Mouse (Mus musculus) midbrain, postnatal 0 days (tissue): ENCODE data around the gene Mast1. TPM values are rescaled to one million over a fixed set of nuclear protein-coding genes. Genes with fewer than 3 reads are reported as not detected.

Experiments
- ATAC-seq: fragments of 200-750 bp; cut with Nextera tagmentation; 2 replicates; pipeline ENCODE4 v1.8.0; 2017; ENCODE audit warnings: moderate number of reproducible peaks, mild to moderate bottlenecking, moderate TSS enrichment, moderate library complexity; ENCODE audit not compliant: low FRiP score
- DNase-seq: peaks from one replicate; pipeline ENCODE4 v3.0.0-alpha.2; 2015; ENCODE audit warnings: low spot score
- H3K27ac ChIP-seq: fragments of 300-500 bp; sonication (generic); 2 replicates; pipeline ENCODE4 v1.5.1; 2014; ENCODE audit warnings: low read depth, mild to moderate bottlenecking, low read length, mixed read lengths
- H3K27me3 ChIP-seq: fragments of 300-500 bp; sonication (generic); 2 replicates; pipeline ENCODE4 v1.6.1; 2014; ENCODE audit warnings: low read length, control low read depth, mixed read lengths; ENCODE audit not compliant: insufficient read depth
- H3K36me3 ChIP-seq: fragments of 300-500 bp; sonication (generic); 2 replicates; pipeline ENCODE4 v1.6.1; 2014; ENCODE audit warnings: low read length, control low read depth, mixed read lengths; ENCODE audit not compliant: insufficient read depth
- H3K4me1 ChIP-seq: fragments of 300-500 bp; sonication (generic); 2 replicates; pipeline ENCODE4 v1.6.1; 2014; ENCODE audit warnings: mild to moderate bottlenecking, control low read depth, antibody characterized with exemption, low read length, mixed read lengths; ENCODE audit not compliant: insufficient read depth
- H3K4me2 ChIP-seq: fragments of 300-500 bp; sonication (generic); 2 replicates; pipeline ENCODE4 v1.6.1; 2014; ENCODE audit warnings: low read depth, mild to moderate bottlenecking, low read length, mixed read lengths; ENCODE audit not compliant: poor library complexity, severe bottlenecking
- H3K4me3 ChIP-seq: fragments of 300-500 bp; sonication (generic); 2 replicates; pipeline ENCODE4 v1.5.1; 2014; ENCODE audit warnings: low read depth, mild to moderate bottlenecking, low read length, moderate library complexity
- H3K9ac ChIP-seq: fragments of 300-500 bp; sonication (generic); replicated peaks from 2 replicates; pipeline ENCODE4 v1.6.1; 2014; ENCODE audit warnings: mild to moderate bottlenecking, low read length, moderate library complexity, mixed read lengths; ENCODE audit not compliant: poor library complexity, severe bottlenecking
- H3K9me3 ChIP-seq: fragments of 300-500 bp; sonication (generic); 2 replicates; pipeline ENCODE4 v1.6.1; 2016; ENCODE audit warnings: low read length, control low read depth
- CTCF ChIP-seq: IDR thresholded peaks from 2 replicates; pipeline ENCODE4 v1.5.1; 2016; ENCODE audit warnings: antibody characterized with exemption, mild to moderate bottlenecking
- WGBS: fragments of 180-500 bp; shearing (Covaris S2); extraction: QIAGEN DNeasy Blood & Tissue Kit; methylation state at CpG from one replicate; pipeline ENCODE4 v1.1.7; 2014; 5-methylcytosine and 5-hydroxymethylcytosine counted together
- polyA plus RNA-seq: library from polyadenylated mRNA; unstranded; fragments of >200 nt; fragmentation: Nextera tagmentation; extraction: Ambion mirVana; gene quantifications from 2 replicates; pipeline ENCODE4 v1.2.1, GENCODE M21; 2015
- total RNA-seq: library from RNA; depleted of rRNA; stranded (reverse); fragments of >200 nt; gene quantifications from 2 replicates; pipeline ENCODE4 v1.2.3, GENCODE M21; 2014

Mast1 gene
- total and polyA plus RNA-seq, 2 experiments from 2014 or later = 89.0 to 92.0 TPM

- Histone ChIP-seq H3K27ac (no peak overlapping the region), H3K27me3 (no peaks in the 10 kb centered on the region), H3K4me1 (peaks cover 21% of the 10 kb centered on the region), H3K4me3 (no peak overlapping the region), H3K9ac (no peak overlapping the region), H3K36me3 (no peaks in the 10 kb centered on the region), H3K9me3 (no peaks in the 10 kb centered on the region), H3K4me2 (no peak overlapping the region)
- ATAC-seq (no peak), DNase-seq (no peak)
- 80% methylated on average over 3 of the region's 3 CpGs for WGBS
- TF ChIP-seq CTCF = no peak
Observed at GRCm38 (mm10) chr8:84982499-84983011, 45.4 kb upstream of the Mast1 start.

- H3K4me2 ChIP-seq = no peak overlapping the region
- peaks cover 24% of the 10 kb centered on the region for H3K4me1 ChIP-seq
- WGBS = 85% methylated on average over 15 of the region's 15 CpGs
- H3K36me3 ChIP-seq = no peaks in the 10 kb centered on the region
- no peak for TF ChIP-seq CTCF
- DNase-seq = no peak
- no peak overlapping the region for H3K27ac ChIP-seq
- H3K4me3 ChIP-seq = no peak overlapping the region
- H3K27me3 ChIP-seq = no peaks in the 10 kb centered on the region
- no peaks in the 10 kb centered on the region for H3K9me3 ChIP-seq
- H3K9ac ChIP-seq = no peak overlapping the region
- no peak for ATAC-seq
Observed at GRCm38 (mm10) chr8:84981644-84982498, 44.7 kb upstream of the Mast1 start.

- no peaks in the 10 kb centered on the region for H3K36me3 ChIP-seq
- H3K27ac ChIP-seq = 0 out of 2 replicates have a peak overlapping the region, but pooled peaks have one; percentile 18
- H3K4me3 ChIP-seq = no peak overlapping the region
- H3K27me3 ChIP-seq = no peaks in the 10 kb centered on the region
- peaks cover 30% of the 10 kb centered on the region for H3K4me1 ChIP-seq
- no peak overlapping the region for H3K9ac ChIP-seq
- 29% methylated on average over 11 of the region's 11 CpGs for WGBS
- H3K4me2 ChIP-seq = peak overlapping the region; percentile 100; the same call in 1 of the 2 replicates
- DNase-seq = peak; percentile 67
- H3K9me3 ChIP-seq = no peaks in the 10 kb centered on the region
- no peak for ATAC-seq
- TF ChIP-seq CTCF = no peak
Observed at GRCm38 (mm10) chr8:84980622-84981358, 43.6 kb upstream of the Mast1 start.

GRCm38 (mm10) chr8:84979599-84980421 lies 42.7 kb upstream of the Mast1 start:
- 2% methylated on average over 36 of the region's 42 CpGs for WGBS
- H3K27ac ChIP-seq = peak overlapping the region; percentile 51; the same call in 1 of the 2 replicates

GRCm38 (mm10) chr8:84978248-84978940 lies 41.2 kb upstream of the Mast1 start, which contains the start of gene Junb:
Junb (minus strand) TSS chr8:84978718.
- ATAC-seq = peak; percentile 65
- H3K4me1 ChIP-seq = peaks cover 25% of the 10 kb centered on the region

More at GRCm38 (mm10) chr8:84979599-84980421, 42.7 kb upstream of the Mast1 start:
- DNase-seq = peak; percentile 93
- no peak for TF ChIP-seq CTCF
- Histone ChIP-seq H3K9me3 (no peaks in the 10 kb centered on the region), H3K4me2 (peak overlapping the region; percentile 100), H3K9ac (peak overlapping the region; percentile 51), H3K36me3 (no peaks in the 10 kb centered on the region), H3K27me3 (no peaks in the 10 kb centered on the region), H3K4me1 (peaks cover 28% of the 10 kb centered on the region), H3K4me3 (peak overlapping the region; percentile 35)
- peak; percentile 34 for ATAC-seq

More at GRCm38 (mm10) chr8:84978248-84978940, 41.2 kb upstream of the Mast1 start, which contains the start of gene Junb:
- no peak for TF ChIP-seq CTCF
- peak within 1 kb of the TSS; percentile 55 for H3K27ac ChIP-seq
- H3K36me3 ChIP-seq = peaks cover 1% of the 10 kb centered on the region; the same call in 1 of the 2 replicates
- DNase-seq = peak; percentile 92
- H3K4me2 ChIP-seq = peak within 1 kb of the TSS; percentile 100
- H3K9ac ChIP-seq = peak within 1 kb of the TSS; percentile 66
- H3K27me3 ChIP-seq = no peaks in the 10 kb centered on the region
- peak within 1 kb of the TSS; percentile 56 for H3K4me3 ChIP-seq
- H3K9me3 ChIP-seq = no peaks in the 10 kb centered on the region
- WGBS = under 1% methylated on average over 62 of the region's 63 CpGs
